Mouse (Mus musculus): Measurements from ENCODE around the gene Plbd2.

The Plbd2 gene

DNA sequence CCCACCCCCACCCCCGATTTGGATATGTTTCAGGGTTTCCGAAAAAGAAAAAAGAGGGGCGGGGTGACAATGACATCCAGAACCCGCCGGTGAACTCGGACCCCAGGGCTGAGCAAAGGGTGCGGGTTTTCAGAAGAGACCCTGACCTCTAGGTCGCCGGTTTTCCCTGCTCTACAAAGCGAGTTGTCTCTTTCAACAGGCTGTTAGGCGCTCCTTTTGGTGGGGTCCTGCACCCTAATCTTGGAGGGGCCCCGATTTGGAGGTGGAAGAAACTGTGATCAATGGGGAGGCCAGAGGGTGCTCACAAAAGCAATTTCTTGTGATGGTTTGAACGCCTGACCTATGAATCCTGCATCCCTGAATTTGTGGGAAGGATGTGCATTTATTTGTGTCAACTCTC, 65.0 kb downstream of the Plbd2 start:
- in situ Hi-C loops (cut with MboI, MseI), result loop anchor here (10.0 kb wide), 1 partner anchor 264 kb away; no protein-coding TSS in a partner anchor

DNA sequence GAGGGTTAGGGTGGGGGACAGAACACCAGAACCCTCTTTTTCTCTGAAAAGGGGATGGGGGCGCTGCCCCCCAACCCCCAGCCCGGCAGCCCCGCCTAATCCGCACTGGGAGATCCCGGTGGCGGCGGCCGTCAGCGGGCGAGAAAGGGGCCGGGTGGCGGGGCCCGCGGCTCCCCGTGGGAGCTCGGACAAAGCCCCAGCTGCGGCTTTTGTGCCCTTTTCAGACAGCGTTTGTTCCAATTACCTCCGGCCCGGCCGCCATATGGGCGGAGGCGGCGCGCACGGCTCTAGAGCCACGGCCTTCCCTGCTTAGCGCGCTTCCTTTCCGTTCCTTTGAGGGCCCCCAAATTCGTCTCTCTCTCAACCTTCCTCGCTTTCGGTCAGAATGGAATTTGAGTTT, 65.4 kb downstream of the Plbd2 start:
- in situ Hi-C loops (cut with MboI, MseI), result loop anchor here (10.0 kb wide), 1 partner anchor 263 kb away; no protein-coding TSS in a partner anchor

DNA sequence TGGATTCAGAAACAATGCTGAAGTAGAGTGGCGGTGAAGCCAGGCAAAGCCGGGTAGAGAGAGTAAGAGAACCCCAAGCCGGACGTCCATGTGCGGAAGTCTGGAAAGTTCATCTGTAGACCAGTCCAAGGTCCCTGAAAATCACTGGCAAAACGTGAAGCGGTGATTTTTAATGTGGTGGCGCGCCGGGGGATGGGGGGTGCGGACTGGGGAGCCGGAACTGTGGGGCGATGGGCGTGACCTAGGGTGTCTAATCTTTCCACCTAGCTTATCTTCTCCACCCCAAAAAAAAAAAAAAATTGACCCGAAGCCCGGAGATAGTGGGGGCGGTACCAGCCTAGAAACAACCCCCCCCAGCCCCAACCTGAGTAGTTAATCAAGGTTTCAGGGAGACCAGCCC, 65.9 kb downstream of the Plbd2 start:
- in situ Hi-C loops (cut with MboI, MseI), result loop anchor here (10.0 kb wide), 1 partner anchor 263 kb away; no protein-coding TSS in a partner anchor

DNA sequence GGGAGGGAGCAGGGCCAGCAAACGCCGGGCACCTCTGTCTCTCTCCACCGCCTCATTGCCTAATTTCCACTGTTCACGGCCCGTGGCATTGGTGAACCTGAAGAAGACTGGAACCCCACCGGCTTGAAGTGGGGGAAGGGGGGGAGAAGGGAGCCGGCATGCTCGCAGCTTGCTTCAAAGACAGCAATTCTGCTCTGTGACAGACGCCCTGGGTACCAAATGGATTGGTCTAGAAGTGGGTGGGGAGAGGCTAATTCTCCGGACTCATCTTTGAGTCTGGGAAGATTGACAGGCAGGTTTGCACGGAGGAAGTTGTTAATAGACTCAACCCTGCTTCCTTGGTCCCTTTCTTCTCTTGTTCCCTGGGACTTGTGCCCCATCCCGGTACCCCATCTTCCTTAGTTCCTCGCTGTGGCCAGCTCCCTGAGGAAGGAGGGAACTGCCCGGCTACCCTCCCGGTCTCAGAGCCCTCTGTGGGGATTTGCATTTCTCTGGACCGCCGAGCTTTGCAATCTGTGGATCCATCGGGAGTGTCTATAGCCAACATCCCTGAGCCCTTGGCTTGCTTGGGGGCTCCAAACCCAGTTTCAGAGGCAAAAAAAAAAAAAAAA, 66.4 kb downstream of the Plbd2 start:
- in situ Hi-C loops (cut with MboI, MseI), result loop anchor here (10.0 kb wide), 1 partner anchor 262 kb away; no protein-coding TSS in a partner anchor

DNA sequence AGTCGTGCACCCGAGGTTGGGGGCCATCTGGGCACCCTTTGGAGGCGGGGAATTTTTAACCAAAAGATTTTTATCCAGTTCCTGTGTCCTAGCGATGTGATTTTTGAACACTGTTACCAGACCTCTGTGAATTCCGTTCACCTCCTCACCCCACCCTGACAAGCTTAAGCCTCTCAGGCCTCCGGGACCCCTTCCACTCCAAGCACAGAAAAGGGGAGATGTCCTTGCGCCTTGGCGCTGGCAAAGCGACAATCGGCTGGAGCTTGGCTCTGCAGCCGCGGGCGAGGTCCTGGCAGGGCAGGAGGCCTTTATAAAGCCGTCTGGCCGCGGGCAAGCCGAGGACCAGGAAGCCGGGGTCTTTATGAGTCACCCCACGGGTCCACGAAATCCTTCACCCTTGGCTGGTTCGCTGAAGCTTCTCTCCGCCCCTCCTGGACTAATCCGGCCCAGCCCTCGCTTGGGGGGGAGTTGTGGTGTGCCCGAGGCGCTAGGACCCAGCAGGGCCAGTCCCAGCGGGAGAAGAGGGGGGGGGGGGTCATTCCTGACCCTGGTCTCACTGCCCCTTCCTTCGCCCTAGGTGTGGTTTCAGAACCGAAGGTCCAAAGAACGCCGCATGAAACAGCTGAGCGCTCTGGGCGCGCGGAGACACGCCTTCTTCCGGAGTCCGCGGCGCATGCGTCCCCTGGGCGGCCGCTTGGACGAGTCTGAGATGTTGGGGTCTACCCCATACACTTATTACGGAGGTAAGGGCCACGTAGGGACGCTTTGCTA, 67.5 kb downstream of the Plbd2 start:
- in situ Hi-C loops (cut with MboI, MseI), result loop anchor here (10.0 kb wide), 1 partner anchor 261 kb away; no protein-coding TSS in a partner anchor

DNA sequence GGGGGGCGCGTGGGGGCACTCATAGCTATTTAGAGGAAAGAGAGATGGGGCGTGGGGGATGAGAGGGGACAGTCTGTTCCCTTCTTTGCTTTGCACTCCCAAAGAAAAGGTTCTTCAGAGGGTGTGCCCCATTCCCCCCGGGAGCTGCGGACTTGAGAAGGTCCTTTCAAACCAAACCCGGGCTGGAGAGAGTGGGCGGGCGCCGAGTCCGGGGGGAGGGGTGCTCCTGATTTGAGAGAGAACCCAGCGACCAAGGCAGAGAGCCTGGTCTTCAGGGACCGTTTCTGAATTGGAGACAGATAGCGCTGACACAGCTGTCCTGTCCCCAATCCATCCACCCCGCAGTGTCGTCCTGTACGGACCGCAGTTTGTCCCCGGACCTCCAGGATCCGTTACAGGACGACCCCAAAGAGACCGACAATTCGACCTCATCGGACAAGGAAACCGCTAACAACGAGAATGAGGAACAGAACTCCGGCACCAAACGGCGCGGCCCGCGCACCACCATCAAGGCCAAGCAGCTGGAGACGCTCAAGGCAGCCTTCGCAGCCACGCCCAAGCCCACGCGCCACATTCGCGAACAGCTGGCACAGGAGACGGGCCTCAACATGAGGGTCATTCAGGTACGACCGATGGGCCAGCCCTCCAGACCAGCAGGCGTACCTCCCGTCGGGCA, 68.3 kb downstream of the Plbd2 start:
- in situ Hi-C loops (cut with MboI, MseI), result loop anchor here (10.0 kb wide), 1 partner anchor 260 kb away; no protein-coding TSS in a partner anchor

DNA sequence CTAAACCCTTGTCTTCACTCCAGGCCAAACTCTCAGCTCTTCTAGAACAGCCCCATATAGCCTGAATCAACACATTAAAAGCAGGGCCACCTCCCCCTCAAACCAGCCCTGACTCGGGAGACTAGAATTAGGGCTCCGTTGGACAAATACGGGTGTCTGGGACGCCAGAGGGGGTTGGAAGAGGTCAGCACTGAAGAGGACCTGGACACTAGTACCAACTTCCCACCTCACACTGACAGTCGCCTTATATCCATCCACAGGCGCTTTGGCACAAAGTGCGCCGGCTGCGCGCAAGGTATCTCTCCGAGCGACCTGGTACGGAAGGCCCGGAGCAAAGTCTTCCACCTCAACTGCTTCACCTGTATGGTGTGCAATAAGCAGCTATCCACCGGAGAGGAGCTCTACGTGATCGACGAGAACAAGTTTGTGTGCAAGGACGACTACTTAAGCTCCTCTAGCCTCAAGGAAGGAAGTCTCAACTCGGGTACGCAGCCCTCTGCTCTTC, 69.1 kb downstream of the Plbd2 start:
- in situ Hi-C loops (cut with MboI, MseI), result loop anchor here (10.0 kb wide), 1 partner anchor 259 kb away; no protein-coding TSS in a partner anchor
